Mouse (Mus musculus) midbrain, postnatal 0 days (tissue): Measurements from ENCODE around the gene Rnf213. TPM values are rescaled to one million over a fixed set of nuclear protein-coding genes. Genes with fewer than 3 reads are reported as not detected.
"Not testable (repeated sequence)": the region's sequence is repeated elsewhere in the genome, so short reads cannot be mapped to it uniquely, and the experiment has no call there.

Experiments used
- ATAC-seq: fragments of 200-750 bp; cut with Nextera tagmentation; 2 replicates; pipeline ENCODE4 v1.8.0; 2017; ENCODE audit warnings: moderate number of reproducible peaks, mild to moderate bottlenecking, moderate TSS enrichment, moderate library complexity; ENCODE audit not compliant: low FRiP score
- DNase-seq: peaks from one replicate; pipeline ENCODE4 v3.0.0-alpha.2; 2015; ENCODE audit warnings: low spot score
- H3K27ac ChIP-seq: fragments of 300-500 bp; sonication (generic); 2 replicates; pipeline ENCODE4 v1.5.1; 2014; ENCODE audit warnings: low read depth, mild to moderate bottlenecking, low read length, mixed read lengths
- H3K27me3 ChIP-seq: fragments of 300-500 bp; sonication (generic); 2 replicates; pipeline ENCODE4 v1.6.1; 2014; ENCODE audit warnings: low read length, control low read depth, mixed read lengths; ENCODE audit not compliant: insufficient read depth
- H3K36me3 ChIP-seq: fragments of 300-500 bp; sonication (generic); 2 replicates; pipeline ENCODE4 v1.6.1; 2014; ENCODE audit warnings: low read length, control low read depth, mixed read lengths; ENCODE audit not compliant: insufficient read depth
- H3K4me1 ChIP-seq: fragments of 300-500 bp; sonication (generic); 2 replicates; pipeline ENCODE4 v1.6.1; 2014; ENCODE audit warnings: mild to moderate bottlenecking, control low read depth, antibody characterized with exemption, low read length, mixed read lengths; ENCODE audit not compliant: insufficient read depth
- H3K4me2 ChIP-seq: fragments of 300-500 bp; sonication (generic); 2 replicates; pipeline ENCODE4 v1.6.1; 2014; ENCODE audit warnings: low read depth, mild to moderate bottlenecking, low read length, mixed read lengths; ENCODE audit not compliant: poor library complexity, severe bottlenecking
- H3K4me3 ChIP-seq: fragments of 300-500 bp; sonication (generic); 2 replicates; pipeline ENCODE4 v1.5.1; 2014; ENCODE audit warnings: low read depth, mild to moderate bottlenecking, low read length, moderate library complexity
- H3K9ac ChIP-seq: fragments of 300-500 bp; sonication (generic); replicated peaks from 2 replicates; pipeline ENCODE4 v1.6.1; 2014; ENCODE audit warnings: mild to moderate bottlenecking, low read length, moderate library complexity, mixed read lengths; ENCODE audit not compliant: poor library complexity, severe bottlenecking
- H3K9me3 ChIP-seq: fragments of 300-500 bp; sonication (generic); 2 replicates; pipeline ENCODE4 v1.6.1; 2016; ENCODE audit warnings: low read length, control low read depth
- CTCF ChIP-seq: IDR thresholded peaks from 2 replicates; pipeline ENCODE4 v1.5.1; 2016; ENCODE audit warnings: antibody characterized with exemption, mild to moderate bottlenecking
- WGBS: fragments of 180-500 bp; shearing (Covaris S2); extraction: QIAGEN DNeasy Blood & Tissue Kit; methylation state at CpG from one replicate; pipeline ENCODE4 v1.1.7; 2014; 5-methylcytosine and 5-hydroxymethylcytosine counted together
- polyA plus RNA-seq: library from polyadenylated mRNA; unstranded; fragments of >200 nt; fragmentation: Nextera tagmentation; extraction: Ambion mirVana; gene quantifications from 2 replicates; pipeline ENCODE4 v1.2.1, GENCODE M21; 2015
- total RNA-seq: library from RNA; depleted of rRNA; stranded (reverse); fragments of >200 nt; gene quantifications from 2 replicates; pipeline ENCODE4 v1.2.3, GENCODE M21; 2014

The Rnf213 gene
- total and polyA plus RNA-seq, 2 experiments from 2014 or later, result 0.74 to 6.9 TPM

DNA sequence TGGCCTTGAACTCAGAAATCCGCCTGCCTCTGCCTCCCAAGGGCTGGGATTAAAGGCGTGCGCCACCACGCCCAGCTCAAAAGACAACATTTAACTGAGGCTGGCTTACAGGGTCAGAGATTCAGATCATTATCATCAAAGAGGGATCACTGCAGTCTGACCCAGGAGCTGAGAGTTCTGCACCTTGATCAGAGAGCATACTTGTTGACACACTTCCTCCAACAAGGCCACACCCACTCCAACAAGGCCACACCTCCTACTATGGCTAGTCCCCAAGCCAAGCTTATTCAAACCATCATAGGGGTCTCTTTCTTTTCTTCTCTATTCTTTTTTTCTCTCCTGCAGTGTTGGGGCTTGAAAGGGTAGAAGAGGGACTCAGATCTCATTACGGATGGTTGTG lies 6.6 kb upstream of the Rnf213 start:
- H3K36me3 ChIP-seq, result no peaks in the 10 kb centered on the region
- peaks cover 29% of the 10 kb centered on the region for H3K27me3 ChIP-seq
- WGBS, result 93% methylated on average over 5 of the region's 5 CpGs
- H3K27ac ChIP-seq, result no peak overlapping the region
- H3K4me3 ChIP-seq, result no peak overlapping the region
- no peaks in the 10 kb centered on the region for H3K4me1 ChIP-seq
- DNase-seq (no peak), ATAC-seq (no peak)
- no peaks in the 10 kb centered on the region for H3K9me3 ChIP-seq
- no peak overlapping the region for H3K4me2 ChIP-seq
- no peak for TF ChIP-seq CTCF
- no peak overlapping the region for H3K9ac ChIP-seq

DNA sequence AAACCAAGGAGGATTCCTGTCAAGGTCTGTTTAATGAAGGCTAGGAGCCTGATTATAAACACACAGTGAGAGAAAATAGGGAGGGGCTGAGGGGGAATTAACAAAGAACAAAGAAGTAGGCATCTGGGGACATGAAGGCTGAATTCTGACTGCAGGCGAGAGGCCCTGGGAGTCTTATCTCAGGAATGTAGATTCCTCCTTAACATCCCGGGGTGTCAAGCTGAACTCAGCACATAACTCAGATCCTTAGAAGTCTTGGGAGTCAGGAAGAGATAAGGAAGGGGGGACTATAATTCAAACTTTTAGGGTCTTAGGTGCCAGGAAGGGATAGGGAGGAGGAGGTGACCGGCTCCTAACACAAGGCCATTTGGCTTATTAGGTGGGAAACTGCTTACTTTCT lies 5.6 kb upstream of the Rnf213 start:
- peaks cover 38% of the 10 kb centered on the region for H3K27me3 ChIP-seq
- not testable (repeated sequence) for H3K36me3 ChIP-seq, H3K4me2 ChIP-seq, H3K9me3 ChIP-seq, DNase-seq, H3K4me1 ChIP-seq, H3K27ac ChIP-seq, ATAC-seq, H3K4me3 ChIP-seq, H3K9ac ChIP-seq
- 29% methylated on average over 3 of the region's 3 CpGs for WGBS

DNA sequence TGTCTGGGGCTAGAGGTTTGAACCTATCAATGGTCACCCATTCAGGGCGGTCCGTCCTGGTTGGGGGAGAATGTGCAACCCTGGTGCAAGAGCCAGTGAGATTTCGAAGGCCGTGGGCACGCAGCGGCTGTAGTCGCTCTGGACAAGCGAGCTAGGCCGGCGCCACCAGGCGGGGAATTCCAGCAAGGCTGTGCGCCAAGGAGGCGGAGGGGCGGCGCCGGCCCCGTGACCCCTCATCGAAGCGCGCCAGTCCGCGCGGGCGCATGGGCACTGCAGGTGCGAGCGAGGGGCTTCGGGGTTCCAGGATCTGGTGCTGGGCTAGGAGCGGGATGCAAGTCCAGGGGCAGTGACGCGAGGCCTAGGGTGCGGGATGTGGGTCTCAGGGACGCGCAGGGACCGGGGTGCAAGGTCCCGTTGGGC lies 3.0 kb upstream of the Rnf213 start:
- Histone ChIP-seq H3K4me1 (peaks cover 4% of the 10 kb centered on the region; the same call in 1 of the 2 replicates), H3K4me2 (peak overlapping the region; percentile 95), H3K27ac (peak overlapping the region; percentile 51), H3K36me3 (no peaks in the 10 kb centered on the region), H3K9me3 (no peaks in the 10 kb centered on the region), H3K4me3 (peak overlapping the region; percentile 50), H3K27me3 (peaks cover 56% of the 10 kb centered on the region), H3K9ac (peak overlapping the region; percentile 50; the same call in 1 of the 2 replicates)
- WGBS, result 2% methylated on average over 32 of the region's 35 CpGs
- ATAC-seq (peak; percentile 56; the same call in 1 of the 2 replicates), DNase-seq (peak; percentile 75)
- peak; percentile 62 for TF ChIP-seq CTCF

DNA sequence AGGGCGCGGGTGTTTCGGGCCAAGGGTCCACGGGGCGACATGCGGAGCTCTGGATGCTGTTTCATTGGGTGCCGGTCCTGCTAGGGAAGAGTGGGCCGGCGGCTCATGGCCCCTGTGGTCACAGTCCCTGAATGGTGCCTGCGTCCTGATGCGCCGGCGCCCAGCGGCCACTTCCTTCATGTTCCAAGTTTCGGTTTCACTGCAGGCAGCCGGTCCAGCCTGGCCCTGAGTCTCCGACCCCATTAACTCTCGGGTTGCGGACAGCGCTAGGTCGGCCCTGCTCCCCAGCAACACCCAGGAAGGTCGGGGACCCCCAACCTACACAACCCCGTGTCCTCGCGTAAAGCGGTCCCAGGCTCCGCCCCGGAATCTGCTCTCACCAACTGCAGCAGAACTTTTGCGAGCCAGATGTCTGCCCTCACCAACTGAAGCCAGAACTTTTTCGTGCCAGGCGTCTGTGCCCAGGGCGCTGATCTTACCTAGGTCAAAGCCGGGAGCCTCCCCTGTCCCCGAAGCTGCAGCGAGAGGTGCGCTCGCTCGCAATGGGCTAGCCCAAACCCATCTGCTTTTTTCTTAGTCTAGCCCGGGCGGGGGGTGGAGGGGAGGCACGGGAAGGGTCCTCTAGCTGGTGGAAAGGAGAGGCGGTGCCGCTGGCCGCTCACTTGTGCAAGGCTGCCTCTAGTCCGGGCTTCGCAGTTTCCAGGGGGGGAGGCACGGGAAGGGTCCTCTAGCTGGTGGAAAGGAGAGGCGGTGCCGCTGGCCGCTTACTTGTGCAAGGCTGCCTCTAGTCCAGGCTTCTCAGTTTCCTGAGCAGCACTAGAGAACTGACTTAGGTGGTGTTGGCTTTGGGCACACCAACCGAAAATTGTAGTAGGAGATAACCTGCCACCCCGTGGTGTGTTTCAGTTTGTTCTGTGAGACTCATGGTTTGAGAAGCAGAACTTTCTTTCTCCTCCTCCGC lies 2.3 kb upstream of the Rnf213 start:
- Histone ChIP-seq H3K9ac (peak overlapping the region; percentile 50; the same call in 1 of the 2 replicates), H3K36me3 (no peaks in the 10 kb centered on the region), H3K4me1 (peaks cover 4% of the 10 kb centered on the region; the same call in 1 of the 2 replicates), H3K27ac (peak overlapping the region; percentile 51), H3K4me2 (peak overlapping the region; percentile 95), H3K9me3 (no peaks in the 10 kb centered on the region), H3K4me3 (peak overlapping the region; percentile 50), H3K27me3 (peaks cover 60% of the 10 kb centered on the region)
- ATAC-seq, result peak; percentile 56
- DNase-seq, result peak; percentile 19
- TF ChIP-seq CTCF, result no peak
- 3% methylated on average over 53 of the region's 53 CpGs for WGBS

DNA sequence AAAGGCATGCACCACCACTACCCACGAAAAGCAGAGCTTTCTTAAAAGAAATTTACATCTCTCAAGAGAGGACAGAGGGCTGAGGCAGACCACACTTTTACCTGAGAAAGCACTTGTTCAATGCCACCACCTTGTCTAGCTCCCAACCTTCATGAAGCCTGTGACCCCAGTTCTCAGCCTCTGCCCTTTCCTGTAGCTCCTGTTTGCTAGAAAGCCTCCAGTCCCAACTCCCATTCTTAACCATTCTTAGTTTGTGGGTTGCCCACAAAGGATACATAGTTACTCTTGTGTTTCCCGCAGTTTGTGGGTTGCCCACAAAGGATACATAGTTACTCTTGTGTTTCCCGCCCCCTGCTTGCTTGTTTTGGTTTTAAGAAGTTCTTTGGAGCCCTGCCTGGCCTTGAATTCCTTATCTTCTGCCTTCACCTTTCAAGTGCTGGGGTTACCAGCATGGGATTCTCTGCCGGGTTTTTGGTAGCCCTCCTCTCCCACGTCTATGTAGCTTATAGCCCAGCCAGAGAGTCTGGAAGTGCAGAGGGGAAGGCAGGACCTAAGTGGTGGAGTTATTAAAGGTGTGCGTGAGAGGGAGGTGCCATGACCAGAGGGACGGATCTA lies 1.4 kb upstream of the Rnf213 start:
- Histone ChIP-seq H3K36me3 (no peaks in the 10 kb centered on the region), H3K4me3 (no peak overlapping the region), H3K9ac (no peak overlapping the region), H3K4me2 (no peak overlapping the region), H3K27ac (no peak overlapping the region), H3K9me3 (no peaks in the 10 kb centered on the region), H3K27me3 (peaks cover 64% of the 10 kb centered on the region), H3K4me1 (peaks cover 4% of the 10 kb centered on the region; the same call in 1 of the 2 replicates)
- 41% methylated on average over 7 of the region's 7 CpGs for WGBS
- no peak for TF ChIP-seq CTCF
- ATAC-seq (no peak), DNase-seq (no peak)
